Comparison of ENCODE assay signal across 10 mouse cellular contexts in the genomic region with DNA sequence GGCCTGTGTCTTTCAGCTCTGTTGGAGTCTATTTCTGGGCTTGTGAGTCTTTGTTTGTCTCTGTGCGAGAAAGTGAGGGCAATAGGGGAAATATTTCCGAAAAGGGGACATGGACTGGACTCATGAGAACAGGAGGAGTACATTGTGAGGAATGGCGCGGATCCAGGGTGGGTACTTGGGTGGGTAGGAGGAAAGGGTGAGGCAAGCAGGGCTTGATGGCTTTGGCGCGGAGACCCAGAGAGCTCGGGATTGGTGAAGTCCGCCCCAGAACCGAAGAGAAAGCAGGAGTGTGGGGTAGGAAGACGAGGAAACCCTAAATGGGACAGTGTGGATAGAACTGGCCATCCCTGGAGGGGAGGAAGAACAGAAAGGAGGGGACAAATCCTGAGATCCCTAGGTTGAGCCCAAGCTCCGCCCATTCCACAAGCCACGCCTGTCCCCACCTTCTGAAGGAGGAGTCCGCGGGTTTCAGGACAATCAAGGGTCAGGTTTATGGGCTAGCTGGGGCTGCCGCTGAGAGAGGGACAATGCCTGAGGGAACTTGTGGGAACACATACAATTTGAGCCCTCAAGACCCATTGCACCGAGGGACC. TPM values are rescaled to one million over a fixed set of nuclear protein-coding genes. Genes with fewer than 3 reads are reported as not detected.
DNase-seq lines count a peak whose midpoint lies in the region; ATAC-seq and TF ChIP-seq lines count a peak whose summit lies in the region.
"Had no signal": no experiment of that assay in that cellular context is flagged by ENCODE, and none has a peak within 500 bp of the region (broad histone marks: within the 10 kb centered on the region; RNA-seq: fewer than 3 reads in every experiment).

No protein-coding gene starts in this region.

- 3% methylated on average over 16 of the region's 16 CpGs for WGBS in hindbrain, postnatal 0 days
- 2% methylated on average over 16 of the region's 16 CpGs for WGBS in liver, embryonic 12.5 days (ENCODE audit: insufficient replicate concordance)
- 2% methylated on average over 16 of the region's 16 CpGs for WGBS in neural tube, embryonic 12.5 days

- peak; percentile 56 for DNase-seq in left cerebral cortex, postnatal 4 days
- no peak for DNase-seq in left cerebral cortex, postnatal 14 days (ENCODE audit: low spot score in 2 of 2)
- peak; percentile 78 to 84 for DNase-seq in cerebellum, postnatal 14 days
- DNase-seq in gastrocnemius, postnatal 14 days, result peak; percentile 91
- peak; percentile 74 for DNase-seq in hindbrain, postnatal 0 days (ENCODE audit: low spot score)

- H3K27ac ChIP-seq in hindbrain, postnatal 0 days, result peak overlapping the region; percentile 98
- H3K27ac ChIP-seq in liver, embryonic 12.5 days, result peak overlapping the region; percentile 78
- H3K27ac ChIP-seq in neural tube, embryonic 12.5 days, result peak overlapping the region; percentile 93

- peaks cover 57% of the 10 kb centered on the region for H3K4me1 ChIP-seq in hindbrain, postnatal 0 days (ENCODE audit: insufficient read depth, low read length)
- H3K4me1 ChIP-seq in liver, embryonic 12.5 days, result peaks cover 35% of the 10 kb centered on the region
- peaks cover 86% of the 10 kb centered on the region for H3K4me1 ChIP-seq in neural tube, embryonic 12.5 days

- peak overlapping the region; percentile 70 for H3K9ac ChIP-seq in hindbrain, postnatal 0 days (replicated peaks; ENCODE audit: low read length)
- peak overlapping the region; percentile 54 for H3K9ac ChIP-seq in liver, embryonic 12.5 days
- peak overlapping the region; percentile 83 for H3K9ac ChIP-seq in neural tube, embryonic 12.5 days

- ATAC-seq in hindbrain, postnatal 0 days, result no peak
- peak; percentile 22; the same call in 1 of the 2 replicates for ATAC-seq in liver, embryonic 12.5 days
- ATAC-seq in neural tube, embryonic 12.5 days (ENCODE audit: low FRiP score, low read depth), result peak; percentile 17; the same call in 1 of the 2 replicates
- ATAC-seq in erythroblast, adult 5-6 weeks (replicated peaks; ENCODE audit: low FRiP score, poor library complexity, severe bottlenecking), result no peak

- H3K27me3 ChIP-seq in hindbrain, postnatal 0 days (ENCODE audit: insufficient read depth, low read length), result no peaks in the 10 kb centered on the region
- H3K27me3 ChIP-seq in liver, embryonic 12.5 days (replicated peaks), result peaks cover 100% of the 10 kb centered on the region
- 0 out of 2 replicates have a peak, but pooled peaks cover 6% of the 10 kb centered on the region for H3K27me3 ChIP-seq in neural tube, embryonic 12.5 days (replicated peaks)

- peak overlapping the region; percentile 44 for H3K4me3 ChIP-seq in hindbrain, postnatal 0 days (ENCODE audit: low read length)
- H3K4me3 ChIP-seq in liver, embryonic 12.5 days, result peak overlapping the region; percentile 46
- H3K4me3 ChIP-seq in neural tube, embryonic 12.5 days, result peak overlapping the region; percentile 59

- H3K4me2 ChIP-seq in hindbrain, postnatal 0 days (ENCODE audit: low read depth, low read length), result peak overlapping the region; percentile 97
- peak overlapping the region; percentile 59 for H3K4me2 ChIP-seq in liver, embryonic 12.5 days
- H3K4me2 ChIP-seq in neural tube, embryonic 12.5 days (replicated peaks), result peak overlapping the region; percentile 93

- no peak for TF ChIP-seq CTCF in hindbrain, postnatal 0 days (IDR thresholded peaks at IDR 0.05; ENCODE audit: low read depth)

- H3K36me3 ChIP-seq in hindbrain, postnatal 0 days (ENCODE audit: insufficient read depth, low read length), result no peaks in the 10 kb centered on the region
- H3K36me3 ChIP-seq in liver, embryonic 12.5 days, result no peaks in the 10 kb centered on the region
- H3K36me3 ChIP-seq in neural tube, embryonic 12.5 days, result no peaks in the 10 kb centered on the region

- intact Hi-C loops in left cerebral cortex, postnatal 4 days (cut with DNase I), result no loop called here
- intact Hi-C loops in left cerebral cortex, postnatal 14 days (cut with DNase I), result no loop called here
- intact Hi-C loops in gastrocnemius, postnatal 14 days (cut with DNase I; ENCODE audit: low total_unique reads), result no loop called here

- no peaks in the 10 kb centered on the region for H3K9me3 ChIP-seq in hindbrain, postnatal 0 days (ENCODE audit: low read length)
- no peaks in the 10 kb centered on the region for H3K9me3 ChIP-seq in liver, embryonic 12.5 days (replicated peaks)
- no peaks in the 10 kb centered on the region for H3K9me3 ChIP-seq in neural tube, embryonic 12.5 days

RNA-seq across cellular contexts. Expression of a gene that starts 16.3 kb away (rescaled TPM):
- total RNA-seq in left cerebral cortex, postnatal 4 days (2021), result 10 to 100 TPM; 28.7 to 33.7 TPM
- total RNA-seq in left cerebral cortex, postnatal 14 days (2021), result 10 to 100 TPM; 65.1 to 73.8 TPM
- 10 to 100 TPM; 15.8 to 17.9 TPM for total RNA-seq in gastrocnemius, postnatal 14 days (2021)
- 38.3 and 46.2 TPM in 2 replicates for total RNA-seq in hindbrain, postnatal 0 days (2014; rRNA removed)
- 25.0 and 26.9 TPM in 2 replicates for polyA plus RNA-seq in hindbrain, postnatal 0 days (2015; fragmentation: Nextera tagmentation; extraction: Ambion mirVana)
- polyA plus RNA-seq in liver, embryonic 12.5 days (2016; fragmentation: Nextera tagmentation; extraction: Ambion mirVana), result 16.6 and 17.6 TPM in 2 replicates
- 19.8 and 21.6 TPM in 2 replicates for polyA plus RNA-seq in neural tube, embryonic 12.5 days (2016; fragmentation: Nextera tagmentation; extraction: Ambion mirVana)
- total RNA-seq in erythroblast, adult 5-6 weeks (2015; ENCODE audit: low replicate concordance), result 0.96 and 1.3 TPM in 2 replicates
- total RNA-seq in erythroblast, adult 5-6 weeks (2017; ENCODE audit: low replicate concordance), result 1.6 and 3.6 TPM in 2 replicates

RNA-seq across cellular contexts. Expression of a gene that starts 21.4 kb away (rescaled TPM):
- 100 to 1,000 TPM; 179 to 183 TPM for total RNA-seq in left cerebral cortex, postnatal 4 days (2021)
- 100 to 1,000 TPM; 102 to 110 TPM for total RNA-seq in left cerebral cortex, postnatal 14 days (2021)
- total RNA-seq in gastrocnemius, postnatal 14 days (2021), result 100 to 1,000 TPM in 1 of 2 experiments, 10 to 100 TPM in 1; 95.1 to 113 TPM
- 246 and 262 TPM in 2 replicates for total RNA-seq in hindbrain, postnatal 0 days (2014; rRNA removed)
- polyA plus RNA-seq in hindbrain, postnatal 0 days (2015; fragmentation: Nextera tagmentation; extraction: Ambion mirVana), result 114 and 128 TPM in 2 replicates
- 5.8 and 8.3 TPM in 2 replicates for polyA plus RNA-seq in liver, embryonic 12.5 days (2016; fragmentation: Nextera tagmentation; extraction: Ambion mirVana)
- 82.2 and 90.6 TPM in 2 replicates for polyA plus RNA-seq in neural tube, embryonic 12.5 days (2016; fragmentation: Nextera tagmentation; extraction: Ambion mirVana)
- total RNA-seq in erythroblast, adult 5-6 weeks (2015; ENCODE audit: low replicate concordance), result not detected in 2 replicates
- total RNA-seq in erythroblast, adult 5-6 weeks (2017; ENCODE audit: low replicate concordance), result 0.42 TPM in 1 of 2 replicates, not detected in the other

RNA-seq across cellular contexts. Expression of a gene that starts 25.6 kb away (rescaled TPM):
- 10 to 100 TPM; 52.9 to 54.7 TPM for total RNA-seq in left cerebral cortex, postnatal 4 days (2021)
- total RNA-seq in left cerebral cortex, postnatal 14 days (2021), result 10 to 100 TPM; 62.0 to 64.8 TPM
- 10 to 100 TPM; 78.5 to 84.4 TPM for total RNA-seq in gastrocnemius, postnatal 14 days (2021)
- total RNA-seq in hindbrain, postnatal 0 days (2014; rRNA removed), result 60.6 and 65.6 TPM in 2 replicates
- 65.4 and 66.5 TPM in 2 replicates for polyA plus RNA-seq in hindbrain, postnatal 0 days (2015; fragmentation: Nextera tagmentation; extraction: Ambion mirVana)
- 93.7 and 95.9 TPM in 2 replicates for polyA plus RNA-seq in liver, embryonic 12.5 days (2016; fragmentation: Nextera tagmentation; extraction: Ambion mirVana)
- polyA plus RNA-seq in neural tube, embryonic 12.5 days (2016; fragmentation: Nextera tagmentation; extraction: Ambion mirVana), result 114 and 123 TPM in 2 replicates
- total RNA-seq in erythroblast, adult 5-6 weeks (2015; ENCODE audit: low replicate concordance), result 7.1 and 9.8 TPM in 2 replicates
- total RNA-seq in erythroblast, adult 5-6 weeks (2017; ENCODE audit: low replicate concordance), result 17.4 and 22.3 TPM in 2 replicates

RNA-seq across cellular contexts. Expression of a gene that starts 46.2 kb away (rescaled TPM):
- not detected for total RNA-seq in left cerebral cortex, postnatal 4 days (2021)
- under 1 TPM in 1 of 2 experiments, not detected in 1; 0.13 TPM for total RNA-seq in left cerebral cortex, postnatal 14 days (2021)
- not detected for total RNA-seq in gastrocnemius, postnatal 14 days (2021)
- not detected in 2 replicates for total RNA-seq in hindbrain, postnatal 0 days (2014; rRNA removed)
- polyA plus RNA-seq in hindbrain, postnatal 0 days (2015; fragmentation: Nextera tagmentation; extraction: Ambion mirVana), result 0.09 and 0.16 TPM in 2 replicates
- polyA plus RNA-seq in liver, embryonic 12.5 days (2016; fragmentation: Nextera tagmentation; extraction: Ambion mirVana), result 0.05 TPM in 1 of 2 replicates, not detected in the other
- polyA plus RNA-seq in neural tube, embryonic 12.5 days (2016; fragmentation: Nextera tagmentation; extraction: Ambion mirVana), result 0.15 and 0.20 TPM in 2 replicates
- total RNA-seq in erythroblast, adult 5-6 weeks (2015; ENCODE audit: low replicate concordance), result not detected in 2 replicates
- not detected in 2 replicates for total RNA-seq in erythroblast, adult 5-6 weeks (2017; ENCODE audit: low replicate concordance)
- total RNA-seq: CH12.LX; left cerebral cortex, postnatal 25 days had no signal

Comparison
In these comparisons a context has a peak if more than half of its experiments do, and no peak if none do; other contexts are left out.
1. DNase-seq: peak in left cerebral cortex, postnatal 4 days (single experiment), cerebellum, postnatal 14 days (2 of 2), gastrocnemius, postnatal 14 days (single experiment) and hindbrain, postnatal 0 days (single experiment); none in left cerebral cortex, postnatal 14 days (0 of 2).
2. ATAC-seq: peak in liver, embryonic 12.5 days (single experiment) and neural tube, embryonic 12.5 days (single experiment); none in hindbrain, postnatal 0 days (single experiment) and erythroblast, adult 5-6 weeks (single experiment).
3. RNA of a gene that starts 21.4 kb away (total RNA-seq): 246 to 262 TPM in hindbrain, postnatal 0 days, 179 to 183 TPM in left cerebral cortex, postnatal 4 days, 95.1 to 113 TPM in gastrocnemius, postnatal 14 days and 102 to 110 TPM in left cerebral cortex, postnatal 14 days; 0.42 TPM in erythroblast, adult 5-6 weeks; every median in the first group is over 10 times any median in the second.
4. Peak in every context shown above with its lines, with median percentiles within 50 percentile points of each other: H3K27ac ChIP-seq, H3K4me2 ChIP-seq, H3K4me3 ChIP-seq and H3K9ac ChIP-seq.